Mouse (Mus musculus): ENCODE results near the gene Zic4. TPM values are rescaled to one million over a fixed set of nuclear protein-coding genes. Genes with fewer than 3 reads are reported as not detected.
A peak's percentile ranks its signal among the peaks of the same experiment; 100 is the strongest.

Zic4 gene
- polyA plus RNA-seq, 1 experiment from 2014 or later, result 46.7 TPM

DNA sequence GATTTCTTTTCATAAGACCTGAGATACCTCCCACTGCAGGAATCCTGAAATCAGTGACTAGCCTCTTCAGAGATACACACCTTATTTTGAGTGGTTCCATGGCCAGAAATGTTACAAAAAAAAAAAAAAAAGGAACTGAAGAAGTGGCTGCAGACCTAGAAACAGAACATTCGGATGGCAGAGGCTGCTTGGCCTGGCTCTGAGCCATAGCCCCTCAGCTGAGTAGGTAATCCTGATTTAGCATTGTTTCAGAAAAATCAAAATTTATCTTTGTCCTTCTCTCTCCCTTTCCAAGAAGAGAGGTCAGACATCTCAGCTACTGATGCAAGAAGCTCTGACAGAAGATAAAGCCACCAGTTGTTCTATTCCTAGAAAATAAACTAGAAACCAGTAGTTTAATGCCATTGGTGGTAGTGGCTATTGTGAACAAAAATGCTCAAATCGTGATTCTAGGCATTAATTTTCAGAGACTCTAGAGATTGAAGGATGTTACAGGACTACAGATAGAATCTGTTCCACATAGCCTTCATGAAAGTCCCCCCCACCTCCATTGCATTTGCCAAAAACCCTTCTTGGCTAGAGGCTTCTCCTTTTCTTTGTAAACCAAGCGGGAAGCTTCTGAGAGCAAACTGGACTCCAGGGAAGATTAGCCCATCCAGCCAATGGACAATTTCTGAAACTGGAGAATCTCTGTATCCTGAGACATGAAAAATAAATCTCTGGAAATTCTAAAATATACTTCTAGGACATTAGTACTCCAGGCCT is 11.8 kb downstream of the Zic4 start:
- H3K9me3 ChIP-seq (ENCODE audit: control insufficient read depth, low read length), result no peaks in the 10 kb centered on the region
- H3K4me3 ChIP-seq (ENCODE audit: low read depth, low read length), result peak overlapping the region; percentile 3; the same call in 1 of the 2 replicates
- H3K27me3 ChIP-seq (ENCODE audit: control insufficient read depth, insufficient read depth, low read length), result peaks cover 35% of the 10 kb centered on the region
- peak overlapping the region; percentile 4; the same call in 1 of the 2 replicates for H3K4me2 ChIP-seq (ENCODE audit: low read depth, low read length)
- H3K9ac ChIP-seq (replicated peaks; ENCODE audit: low read depth, low read length), result no peak overlapping the region
- WGBS, result 27% methylated on average over 3 of the region's 3 CpGs
- H3K4me1 ChIP-seq (ENCODE audit: control insufficient read depth, insufficient read depth, low read length), result peaks cover 6% of the 10 kb centered on the region; the same call in 1 of the 2 replicates
- peak overlapping the region; percentile 2; the same call in 1 of the 2 replicates for H3K27ac ChIP-seq (ENCODE audit: low read depth, low read length)
- ATAC-seq (ENCODE audit: low read depth), result no peak
- no peaks in the 10 kb centered on the region for H3K36me3 ChIP-seq (ENCODE audit: control insufficient read depth, insufficient read depth, low read length)

DNA sequence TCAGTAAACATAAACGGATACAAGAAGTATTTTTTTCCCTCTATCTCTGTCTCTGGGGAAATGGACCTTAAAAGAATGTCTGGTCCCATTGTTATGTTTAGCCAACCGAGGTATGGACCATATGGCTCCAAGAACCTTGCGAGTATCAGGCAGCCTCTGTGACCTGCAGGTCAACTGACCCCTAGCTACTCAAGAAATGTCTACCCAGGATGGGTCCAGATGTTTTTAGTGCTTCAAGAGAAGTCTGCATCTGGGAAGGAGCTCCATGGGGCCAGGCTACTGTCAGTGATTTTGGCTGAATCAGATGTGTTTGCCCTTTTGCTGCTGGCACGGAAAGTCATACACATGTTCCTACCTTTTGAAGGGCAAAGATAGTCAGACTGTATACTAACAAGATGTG is 12.5 kb downstream of the Zic4 start:
- H3K9me3 ChIP-seq (ENCODE audit: control insufficient read depth, low read length), result no peaks in the 10 kb centered on the region
- H3K27ac ChIP-seq (ENCODE audit: low read depth, low read length), result 0 out of 2 replicates have a peak overlapping the region, but pooled peaks have one; percentile 52
- 11% methylated on average over 4 of the region's 4 CpGs for WGBS
- no peak overlapping the region for H3K4me3 ChIP-seq (ENCODE audit: low read depth, low read length)
- no peak for ATAC-seq (ENCODE audit: low read depth)
- H3K4me2 ChIP-seq (ENCODE audit: low read depth, low read length), result peak overlapping the region; percentile 19; the same call in 1 of the 2 replicates
- H3K36me3 ChIP-seq (ENCODE audit: control insufficient read depth, insufficient read depth, low read length), result no peaks in the 10 kb centered on the region
- H3K9ac ChIP-seq (replicated peaks; ENCODE audit: low read depth, low read length), result no peak overlapping the region
- H3K27me3 ChIP-seq (ENCODE audit: control insufficient read depth, insufficient read depth, low read length), result peaks cover 36% of the 10 kb centered on the region
- H3K4me1 ChIP-seq (ENCODE audit: control insufficient read depth, insufficient read depth, low read length), result peaks cover 6% of the 10 kb centered on the region; the same call in 1 of the 2 replicates

DNA sequence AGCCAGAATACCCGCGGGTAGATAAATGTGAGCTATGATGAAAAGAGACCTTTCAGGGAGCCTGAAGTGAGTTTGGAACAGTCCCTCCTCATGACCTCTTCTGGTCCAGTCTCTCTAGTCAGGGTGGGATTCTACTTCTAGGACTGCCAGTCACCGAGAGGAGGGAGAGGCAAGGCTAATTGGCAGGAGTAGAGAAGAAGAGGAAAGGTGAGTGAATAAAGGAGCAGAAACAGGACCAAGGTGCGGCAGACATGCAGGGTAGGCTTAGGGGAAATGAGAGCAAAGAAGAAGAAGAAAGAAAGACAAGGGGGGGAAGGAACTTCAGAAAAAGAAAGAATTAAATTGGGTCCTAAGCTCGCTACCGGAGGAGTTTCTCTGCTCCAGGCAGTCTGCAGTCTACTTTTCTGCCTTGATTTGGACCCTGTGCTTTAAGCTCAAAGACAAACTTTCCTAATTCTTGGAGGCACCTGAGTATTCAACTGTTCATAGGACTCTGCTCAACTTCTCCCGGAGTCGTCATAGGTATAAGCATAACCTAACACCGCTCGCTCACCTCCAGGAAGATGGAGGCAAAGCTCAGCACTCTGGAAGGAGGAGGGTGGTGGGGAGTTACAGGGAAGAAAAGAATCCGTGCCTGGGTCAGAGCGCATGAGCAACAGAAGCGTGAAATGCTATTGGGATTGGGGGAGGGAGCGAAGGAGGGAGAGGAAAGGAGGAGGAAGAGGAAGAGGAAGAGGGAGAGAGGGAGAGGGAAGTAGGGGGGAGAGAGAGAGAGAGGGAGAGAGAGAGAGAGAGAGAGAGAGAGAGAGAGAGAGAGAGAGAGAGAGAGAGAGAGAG is 15.0 kb downstream of the Zic4 start:
- Histone ChIP-seq H3K9ac (replicated peaks; ENCODE audit: low read depth, low read length) (no peak overlapping the region), H3K4me3 (ENCODE audit: low read depth, low read length) (peak overlapping the region; percentile 44; the same call in 1 of the 2 replicates), H3K27ac (ENCODE audit: low read depth, low read length) (peak overlapping the region; percentile 96), H3K4me2 (ENCODE audit: low read depth, low read length) (peak overlapping the region; percentile 68), H3K36me3 (ENCODE audit: control insufficient read depth, insufficient read depth, low read length) (no peaks in the 10 kb centered on the region), H3K9me3 (ENCODE audit: control insufficient read depth, low read length) (no peaks in the 10 kb centered on the region), H3K27me3 (ENCODE audit: control insufficient read depth, insufficient read depth, low read length) (peaks cover 21% of the 10 kb centered on the region; the same call in 1 of the 2 replicates), H3K4me1 (ENCODE audit: control insufficient read depth, insufficient read depth, low read length) (0 out of 2 replicates have a peak, but pooled peaks cover 3% of the 10 kb centered on the region)
- WGBS, result 2% methylated on average over 13 of the region's 14 CpGs
- ATAC-seq (ENCODE audit: low read depth), result peak; percentile 39

DNA sequence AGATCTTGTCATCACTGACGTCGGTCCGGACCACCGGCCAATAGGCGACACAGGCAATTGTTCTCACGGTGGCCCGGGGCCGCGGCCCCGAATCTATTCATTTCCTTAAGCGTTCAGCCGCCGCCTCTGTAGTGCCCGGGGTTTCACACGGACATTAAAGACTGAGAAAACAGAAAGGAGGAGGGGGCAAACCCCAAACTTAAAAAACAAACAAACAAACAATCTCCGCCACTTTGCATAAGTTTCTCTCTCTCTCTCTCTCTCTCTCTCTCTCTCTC is 15.6 kb downstream of the Zic4 start:
- Histone ChIP-seq H3K4me2 (ENCODE audit: low read depth, low read length) (peak overlapping the region; percentile 68), H3K27me3 (ENCODE audit: control insufficient read depth, insufficient read depth, low read length) (peaks cover 16% of the 10 kb centered on the region; the same call in 1 of the 2 replicates), H3K36me3 (ENCODE audit: control insufficient read depth, insufficient read depth, low read length) (no peaks in the 10 kb centered on the region), H3K9ac (replicated peaks; ENCODE audit: low read depth, low read length) (no peak overlapping the region; the same call in 1 of the 2 replicates), H3K27ac (ENCODE audit: low read depth, low read length) (peak overlapping the region; percentile 96), H3K4me1 (ENCODE audit: control insufficient read depth, insufficient read depth, low read length) (0 out of 2 replicates have a peak, but pooled peaks cover 3% of the 10 kb centered on the region), H3K9me3 (ENCODE audit: control insufficient read depth, low read length) (no peaks in the 10 kb centered on the region), H3K4me3 (ENCODE audit: low read depth, low read length) (peak overlapping the region; percentile 44)
- ATAC-seq (ENCODE audit: low read depth), result peak; percentile 60
- WGBS, result 0% methylated on average over 15 of the region's 16 CpGs

DNA sequence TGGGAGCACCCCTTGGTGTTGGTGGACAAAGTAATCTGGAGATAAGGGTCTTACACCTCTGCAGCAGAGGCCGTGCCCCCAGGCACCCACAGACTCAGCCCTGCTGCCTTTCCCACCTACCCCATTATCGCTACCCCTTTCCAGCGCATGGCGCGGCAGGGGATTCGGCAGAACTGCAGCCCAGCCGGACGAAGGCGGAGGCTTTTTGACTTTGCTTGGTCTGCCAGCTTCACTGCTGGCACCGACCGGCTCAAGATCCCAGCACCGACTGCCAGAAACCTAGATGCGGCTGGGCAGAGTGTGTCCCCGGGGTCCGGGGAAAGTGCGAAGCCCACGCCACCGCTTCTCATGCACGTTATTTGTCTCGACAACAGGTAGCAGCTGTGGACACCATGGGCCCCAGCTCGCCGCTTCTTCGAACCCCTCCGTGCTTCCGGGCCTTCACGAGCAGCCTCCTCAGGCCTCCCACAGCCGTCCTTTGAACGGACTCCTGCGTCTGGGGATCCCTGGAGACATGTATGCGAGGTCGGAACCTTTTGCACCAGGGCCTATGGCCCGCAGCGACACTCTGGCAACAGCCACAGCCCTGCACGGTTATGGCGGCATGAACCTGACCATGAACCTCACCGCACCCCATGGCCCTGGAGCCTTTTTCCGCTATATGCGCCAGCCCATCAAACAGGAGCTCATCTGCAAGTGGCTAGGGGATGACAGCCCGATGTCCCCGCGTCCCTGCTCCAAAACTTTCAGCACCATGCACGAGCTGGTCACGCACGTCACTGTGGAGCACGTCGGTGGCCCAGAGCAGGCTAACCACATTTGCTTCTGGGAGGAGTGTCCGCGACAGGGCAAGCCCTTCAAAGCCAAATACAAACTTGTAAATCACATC is 16.4 kb downstream of the Zic4 start:
- no peaks in the 10 kb centered on the region for H3K36me3 ChIP-seq (ENCODE audit: control insufficient read depth, insufficient read depth, low read length)
- H3K4me1 ChIP-seq (ENCODE audit: control insufficient read depth, insufficient read depth, low read length), result peaks cover 7% of the 10 kb centered on the region; the same call in 1 of the 2 replicates
- peak; percentile 5; the same call in 1 of the 2 replicates for ATAC-seq (ENCODE audit: low read depth)
- peak overlapping the region; percentile 64 for H3K9ac ChIP-seq (replicated peaks; ENCODE audit: low read depth, low read length)
- peak overlapping the region; percentile 96 for H3K27ac ChIP-seq (ENCODE audit: low read depth, low read length)
- H3K9me3 ChIP-seq (ENCODE audit: control insufficient read depth, low read length), result no peaks in the 10 kb centered on the region
- WGBS, result under 1% methylated on average over 48 of the region's 48 CpGs
- peak overlapping the region; percentile 68 for H3K4me2 ChIP-seq (ENCODE audit: low read depth, low read length)
- H3K4me3 ChIP-seq (ENCODE audit: low read depth, low read length), result peak overlapping the region; percentile 44
- H3K27me3 ChIP-seq (ENCODE audit: control insufficient read depth, insufficient read depth, low read length), result peaks cover 13% of the 10 kb centered on the region; the same call in 1 of the 2 replicates

DNA sequence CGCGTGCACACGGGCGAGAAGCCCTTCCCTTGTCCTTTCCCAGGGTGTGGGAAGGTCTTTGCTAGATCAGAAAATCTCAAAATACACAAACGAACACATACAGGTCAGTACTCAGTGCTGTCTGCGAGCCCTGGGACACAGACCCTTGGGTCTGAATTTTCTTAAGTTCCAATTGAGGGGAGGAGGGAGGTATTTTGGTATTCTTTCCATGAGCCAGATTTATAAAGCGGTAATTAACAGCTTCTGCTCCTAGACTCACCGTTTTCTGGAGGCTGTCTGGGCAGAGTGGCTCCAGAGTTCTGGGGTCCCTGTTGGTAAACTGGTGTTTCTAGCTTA is 17.1 kb downstream of the Zic4 start:
- H3K9ac ChIP-seq (replicated peaks; ENCODE audit: low read depth, low read length), result peak overlapping the region; percentile 64; the same call in 1 of the 2 replicates
- H3K27me3 ChIP-seq (ENCODE audit: control insufficient read depth, insufficient read depth, low read length), result peaks cover 13% of the 10 kb centered on the region; the same call in 1 of the 2 replicates
- H3K4me2 ChIP-seq (ENCODE audit: low read depth, low read length), result peak overlapping the region; percentile 68
- 2% methylated on average over 8 of the region's 8 CpGs for WGBS
- no peak for ATAC-seq (ENCODE audit: low read depth)
- peaks cover 7% of the 10 kb centered on the region; the same call in 1 of the 2 replicates for H3K4me1 ChIP-seq (ENCODE audit: control insufficient read depth, insufficient read depth, low read length)
- H3K36me3 ChIP-seq (ENCODE audit: control insufficient read depth, insufficient read depth, low read length), result no peaks in the 10 kb centered on the region
- H3K9me3 ChIP-seq (ENCODE audit: control insufficient read depth, low read length), result no peaks in the 10 kb centered on the region
- peak overlapping the region; percentile 44; the same call in 1 of the 2 replicates for H3K4me3 ChIP-seq (ENCODE audit: low read depth, low read length)
- H3K27ac ChIP-seq (ENCODE audit: low read depth, low read length), result peak overlapping the region; percentile 96

DNA sequence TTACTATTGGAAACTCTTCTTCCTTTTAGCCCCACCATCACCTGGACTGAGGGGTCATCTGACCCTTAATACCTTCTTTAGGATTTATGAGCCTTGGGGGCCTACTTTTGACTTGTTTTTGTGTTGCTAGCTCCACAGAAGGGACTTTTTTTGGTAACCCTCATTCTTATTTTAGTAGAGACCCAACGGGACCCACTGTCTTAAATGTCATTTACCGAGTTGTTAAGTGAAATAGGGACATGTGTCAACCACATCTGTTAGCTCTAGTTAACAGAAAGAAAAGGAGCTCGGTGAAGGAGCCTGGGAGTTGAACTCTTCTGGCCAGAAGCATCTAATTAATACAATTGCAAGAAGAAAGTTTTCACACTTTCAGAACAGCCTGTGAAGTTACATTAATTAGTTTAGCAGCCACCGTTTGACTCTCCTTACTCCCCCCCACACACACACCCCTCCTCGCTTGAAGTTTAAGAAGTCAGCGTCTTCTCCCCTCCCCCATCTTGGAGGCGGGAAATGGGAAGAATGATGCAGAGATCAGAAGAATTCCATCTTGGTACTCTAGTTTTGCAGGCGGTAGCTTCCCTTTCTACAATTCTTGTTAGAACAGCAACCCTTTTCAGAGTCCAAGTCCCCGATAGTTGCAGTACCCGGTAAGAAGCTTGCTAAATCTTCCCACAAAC is 17.7 kb downstream of the Zic4 start:
- H3K27me3 ChIP-seq (ENCODE audit: control insufficient read depth, insufficient read depth, low read length), result peaks cover 13% of the 10 kb centered on the region; the same call in 1 of the 2 replicates

DNA sequence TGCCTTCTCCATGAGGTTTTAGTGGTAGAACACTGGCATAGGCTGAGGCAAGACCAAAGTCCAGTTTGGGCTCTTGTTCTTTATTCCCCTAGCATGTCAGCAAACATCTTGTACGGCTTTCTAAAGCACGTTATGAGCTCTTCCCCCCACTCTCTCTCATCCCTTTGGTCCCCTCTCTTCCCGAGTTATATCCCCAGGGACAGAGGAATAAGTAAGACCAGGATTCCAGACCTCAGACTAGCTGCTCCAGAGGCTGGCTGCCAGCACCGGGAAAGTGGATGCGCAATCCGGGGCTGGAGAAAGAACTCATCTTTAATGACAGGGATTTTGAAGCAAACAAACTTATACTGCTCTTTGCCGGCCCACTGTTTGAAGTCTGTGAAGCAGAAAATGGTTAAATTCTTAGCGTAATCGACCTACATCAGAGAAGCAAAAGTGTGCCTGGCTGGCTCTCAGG is 18.3 kb downstream of the Zic4 start:
- peaks cover 13% of the 10 kb centered on the region; the same call in 1 of the 2 replicates for H3K27me3 ChIP-seq (ENCODE audit: control insufficient read depth, insufficient read depth, low read length)
- no peak for ATAC-seq (ENCODE audit: low read depth)
- H3K36me3 ChIP-seq (ENCODE audit: control insufficient read depth, insufficient read depth, low read length), result no peaks in the 10 kb centered on the region
- H3K9ac ChIP-seq (replicated peaks; ENCODE audit: low read depth, low read length), result peak overlapping the region; percentile 80
- peak overlapping the region; percentile 44 for H3K4me3 ChIP-seq (ENCODE audit: low read depth, low read length)
- H3K9me3 ChIP-seq (ENCODE audit: control insufficient read depth, low read length), result no peaks in the 10 kb centered on the region
- peaks cover 7% of the 10 kb centered on the region; the same call in 1 of the 2 replicates for H3K4me1 ChIP-seq (ENCODE audit: control insufficient read depth, insufficient read depth, low read length)
- 4% methylated on average over 9 of the region's 9 CpGs for WGBS
- peak overlapping the region; percentile 96 for H3K27ac ChIP-seq (ENCODE audit: low read depth, low read length)
- H3K4me2 ChIP-seq (ENCODE audit: low read depth, low read length), result peak overlapping the region; percentile 68

More for the DNA sequence above, 17.7 kb downstream of the Zic4 start:
- no peaks in the 10 kb centered on the region for H3K36me3 ChIP-seq (ENCODE audit: control insufficient read depth, insufficient read depth, low read length)
- H3K4me3 ChIP-seq (ENCODE audit: low read depth, low read length), result peak overlapping the region; percentile 44
- H3K9ac ChIP-seq (replicated peaks; ENCODE audit: low read depth, low read length), result peak overlapping the region; percentile 80
- WGBS, result 2% methylated on average over 10 of the region's 10 CpGs
- peak overlapping the region; percentile 96 for H3K27ac ChIP-seq (ENCODE audit: low read depth, low read length)
- peak overlapping the region; percentile 68 for H3K4me2 ChIP-seq (ENCODE audit: low read depth, low read length)
- no peak for ATAC-seq (ENCODE audit: low read depth)
- no peaks in the 10 kb centered on the region for H3K9me3 ChIP-seq (ENCODE audit: control insufficient read depth, low read length)
- H3K4me1 ChIP-seq (ENCODE audit: control insufficient read depth, insufficient read depth, low read length), result peaks cover 7% of the 10 kb centered on the region; the same call in 1 of the 2 replicates
